ENCODE assay signal across 9 mouse cellular contexts in the genomic region with DNA sequence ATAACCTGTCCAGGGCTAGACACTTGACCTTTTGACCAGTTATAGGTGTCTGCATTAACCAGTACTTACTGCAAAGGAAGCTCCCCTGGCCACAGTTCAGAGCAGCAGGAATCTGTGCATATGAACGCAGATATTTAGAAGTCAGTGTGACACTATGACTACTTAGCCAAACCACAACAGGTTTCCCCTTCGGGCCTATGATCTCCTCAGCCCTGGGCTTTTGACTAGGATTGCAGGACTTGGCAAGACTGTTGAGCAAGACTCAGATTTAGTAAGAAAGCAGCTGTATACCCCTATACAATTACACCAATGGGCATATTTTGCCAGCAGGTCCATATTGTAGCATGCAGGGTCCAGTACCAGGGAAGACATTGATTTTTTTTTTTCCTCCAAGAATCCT. TPM values are rescaled to one million over a fixed set of nuclear protein-coding genes. Genes with fewer than 3 reads are reported as not detected.
"Had no signal": no experiment of that assay in that cellular context is flagged by ENCODE, and none has a peak within 500 bp of the region (broad histone marks: within the 10 kb centered on the region; RNA-seq: fewer than 3 reads in every experiment).

No protein-coding gene starts in this region.

- H3K27me3 ChIP-seq: limb, embryonic 12.5 days; limb, embryonic 15.5 days; lung, embryonic 15.5 days had no signal

- H3K36me3 ChIP-seq: limb, embryonic 12.5 days; limb, embryonic 15.5 days; lung, embryonic 15.5 days had no signal

- H3K9ac ChIP-seq: limb, embryonic 12.5 days; limb, embryonic 15.5 days; liver, embryonic 14.5 days; lung, embryonic 15.5 days had no signal

- H3K27ac ChIP-seq: kidney, postnatal 0 days; left cerebral cortex, adult 2 months; limb, embryonic 12.5 days; limb, embryonic 15.5 days; liver, embryonic 14.5 days; lung, embryonic 15.5 days had no signal

- DNase-seq: thymus, adult 18-20 months had no signal

- H3K4me3 ChIP-seq: left cerebral cortex, adult 2 months; limb, embryonic 12.5 days; limb, embryonic 15.5 days; lung, embryonic 15.5 days had no signal

- H3K9me3 ChIP-seq: limb, embryonic 12.5 days; limb, embryonic 15.5 days; lung, embryonic 15.5 days had no signal

- H3K4me2 ChIP-seq: limb, embryonic 12.5 days; limb, embryonic 15.5 days; liver, embryonic 11.5 days; lung, embryonic 15.5 days had no signal

RNA-seq across cellular contexts. Expression of a gene that starts 38.5 kb away (rescaled TPM):
- total RNA-seq: monocyte, adult 5-6 weeks had no signal

RNA-seq across cellular contexts. Expression of a gene that starts 44.3 kb away (rescaled TPM):
- total RNA-seq: monocyte, adult 5-6 weeks had no signal
